Mouse (Mus musculus) C2C12 (cell line): ENCODE results near the gene Catip. TPM values are rescaled to one million over a fixed set of nuclear protein-coding genes. Genes with fewer than 3 reads are reported as not detected.
"Not testable (repeated sequence)": the region's sequence is repeated elsewhere in the genome, so short reads cannot be mapped to it uniquely, and the experiment has no call there.

Experiments
- H3K27me3 ChIP-seq: one replicate; pipeline ENCODE4 v1.6.1; 2011; ENCODE audit not compliant: control insufficient read depth, insufficient read depth, insufficient read length
- H3K36me3 ChIP-seq: one replicate; pipeline ENCODE4 v1.6.1; 2011; ENCODE audit not compliant: control insufficient read depth, insufficient read depth
- H3K4me3 ChIP-seq: one replicate; pipeline ENCODE4 v1.5.1; 2011; ENCODE audit warnings: mild to moderate bottlenecking, control low read depth; ENCODE audit not compliant: poor library complexity, insufficient read depth, severe bottlenecking
- H3K79me2 ChIP-seq: one replicate; pipeline ENCODE4 v1.6.1; 2011; ENCODE audit not compliant: control insufficient read depth, insufficient read depth
- H3K79me3 ChIP-seq: one replicate; pipeline ENCODE4 v1.6.1; 2011; ENCODE audit warnings: low read depth, control low read depth
- H3ac ChIP-seq: one replicate; pipeline ENCODE3; 2011; ENCODE audit warnings: low read depth; ENCODE audit not compliant: control insufficient read depth, insufficient read length
- CEBPB ChIP-seq: IDR thresholded peaks from one replicate; pipeline ENCODE4 v1.6.1; 2011; ENCODE audit warnings: low read depth, mild to moderate bottlenecking, control low read depth, moderate library complexity
- CTCF ChIP-seq: IDR thresholded peaks from one replicate; pipeline ENCODE4 v1.5.1; 2011; ENCODE audit not compliant: control insufficient read depth, insufficient read depth, insufficient read length
- FOSL1 ChIP-seq: IDR thresholded peaks from one replicate; pipeline ENCODE4 v1.8.0; 2011; ENCODE audit warnings: mild to moderate bottlenecking, low read length; ENCODE audit not compliant: poor library complexity, insufficient read depth, severe bottlenecking
- MAX ChIP-seq: IDR thresholded peaks from one replicate; pipeline ENCODE4 v1.6.1; 2011; ENCODE audit warnings: mild to moderate bottlenecking, control low read depth
- MYOD1 ChIP-seq: IDR thresholded peaks from one replicate; pipeline ENCODE4 v1.6.1; 2011; ENCODE audit warnings: low read depth; ENCODE audit not compliant: control insufficient read depth, insufficient read length
- MYOG ChIP-seq: IDR thresholded peaks from one replicate; pipeline ENCODE4 v1.6.1; 2011; ENCODE audit not compliant: control insufficient read depth, insufficient read length; ENCODE audit errors: extremely low read depth
- USF1 ChIP-seq: IDR thresholded peaks from one replicate; pipeline ENCODE4 v1.6.1; 2011; ENCODE audit warnings: low read depth, mild to moderate bottlenecking, control low read depth, moderate library complexity
- long read RNA-seq, 2 experiments: library from polyadenylated mRNA; unstranded; transcript quantifications; one replicate each; pipeline ENCODE4 v2.0.0; 2019 to 2020
- polyA plus RNA-seq: library from polyadenylated mRNA; unstranded; fragments of >200 nt; fragmentation: generic; extraction: Trizol; gene quantifications from one replicate; pipeline ENCODE4 v1.2.1, GENCODE M21; 2012; ENCODE audit warnings: missing spikeins

Gene Catip
- polyA plus RNA-seq, result not detected
- long read RNA-seq, experiment 1, result 0 reads
- long read RNA-seq, experiment 2, result 0 reads

DNA sequence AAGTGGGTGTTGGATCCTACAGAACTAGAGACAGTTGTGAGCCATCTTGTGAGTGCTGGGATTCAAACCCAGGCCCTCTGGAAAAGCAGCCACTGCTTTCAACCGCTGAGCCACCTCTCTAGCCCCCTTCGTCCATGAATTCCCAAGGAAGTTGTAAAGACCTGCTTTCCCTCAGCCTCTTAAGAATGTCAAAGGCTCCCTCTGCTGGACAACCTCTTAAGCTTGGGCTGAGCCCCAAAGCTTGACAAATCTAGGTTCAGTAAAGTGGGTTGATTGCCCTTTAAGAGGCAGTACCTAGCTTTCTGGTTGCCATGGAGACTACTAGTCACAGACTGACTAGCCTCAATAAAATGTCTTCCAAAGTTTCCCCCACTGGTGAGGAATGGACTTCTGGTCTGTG is at the start of gene Catip:
TSS of gene Catip (plus strand) at position 297 of the 400 bp plus-strand sequence.
- TF ChIP-seq CTCF (peak; percentile 44), MYOG (no peak), MAX (no peak)
- H3K4me3 ChIP-seq, result no peak within 1 kb of the TSS

DNA sequence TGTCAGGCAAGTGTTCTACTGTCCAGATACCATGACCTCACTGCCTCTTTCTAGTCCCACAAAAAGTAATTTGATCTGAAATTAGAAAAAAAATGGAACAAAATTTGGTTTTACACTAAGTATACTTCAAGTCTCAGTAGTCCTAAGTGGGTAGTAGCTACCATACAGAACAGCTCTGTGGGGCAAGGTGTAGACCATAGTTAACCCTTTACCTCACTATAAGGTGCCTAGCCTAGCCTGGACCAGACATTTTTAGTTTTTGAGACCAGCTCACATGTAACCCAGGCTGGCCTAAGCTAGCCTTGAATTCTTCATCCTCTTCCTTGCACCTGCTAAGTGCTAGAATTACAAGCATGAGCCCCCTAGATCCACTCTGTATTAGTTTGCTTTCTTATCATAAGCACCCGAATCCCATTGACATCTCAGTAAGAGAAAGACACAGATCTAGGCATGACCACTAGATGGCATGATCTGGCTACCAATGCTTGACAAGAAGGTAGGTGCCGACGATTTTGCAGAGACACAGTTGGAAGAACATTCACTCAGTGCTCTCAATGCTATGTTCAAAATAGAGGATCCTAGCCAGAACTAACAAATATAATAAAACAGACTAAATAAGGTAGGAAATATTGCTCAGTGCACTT is 48.7 kb upstream of the Catip start:
- TF ChIP-seq MYOD1 (no peak), CTCF (peak; percentile 37)
- Histone ChIP-seq H3K27me3 (no peaks in the 10 kb centered on the region), H3K36me3 (no peaks in the 10 kb centered on the region), H3ac (no peak overlapping the region), H3K79me2 (no peaks in the 10 kb centered on the region), H3K4me3 (no peak overlapping the region), H3K79me3 (no peaks in the 10 kb centered on the region)

More for the DNA sequence above, at the start of gene Catip:
- no peaks in the 10 kb centered on the region for H3K36me3 ChIP-seq
- no peak within 1 kb of the TSS for H3ac ChIP-seq
- no peaks in the 10 kb centered on the region for H3K79me2 ChIP-seq
- no peaks in the 10 kb centered on the region for H3K79me3 ChIP-seq
- H3K27me3 ChIP-seq, result no peaks in the 10 kb centered on the region

DNA sequence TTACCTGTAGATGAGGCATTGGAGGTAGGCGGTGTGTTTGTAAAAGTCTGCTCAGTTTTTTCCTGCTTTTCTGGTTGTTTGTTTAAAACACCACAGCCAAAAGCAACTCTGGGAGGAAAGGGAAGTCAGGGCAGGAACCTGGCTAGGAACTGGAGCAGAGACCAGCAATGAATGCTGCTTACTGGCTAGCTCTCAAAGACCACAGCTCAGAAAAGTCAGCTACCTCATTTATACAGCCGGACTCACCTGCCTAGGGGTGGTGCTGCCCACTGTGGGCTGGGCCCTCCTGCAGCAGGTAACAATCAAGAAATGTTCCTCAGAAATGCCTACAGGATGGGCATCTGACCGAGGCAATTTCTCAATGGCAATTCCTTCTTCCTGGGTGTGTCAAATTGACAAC is 47.1 kb upstream of the Catip start:
- Histone ChIP-seq H3K79me2 (no peaks in the 10 kb centered on the region), H3K4me3 (no peak overlapping the region), H3ac (no peak overlapping the region), H3K79me3 (no peaks in the 10 kb centered on the region), H3K27me3 (no peaks in the 10 kb centered on the region), H3K36me3 (no peaks in the 10 kb centered on the region)
- TF ChIP-seq USF1 (no peak), MYOD1 (no peak), CEBPB (no peak), FOSL1 (no peak), MAX (no peak)

DNA sequence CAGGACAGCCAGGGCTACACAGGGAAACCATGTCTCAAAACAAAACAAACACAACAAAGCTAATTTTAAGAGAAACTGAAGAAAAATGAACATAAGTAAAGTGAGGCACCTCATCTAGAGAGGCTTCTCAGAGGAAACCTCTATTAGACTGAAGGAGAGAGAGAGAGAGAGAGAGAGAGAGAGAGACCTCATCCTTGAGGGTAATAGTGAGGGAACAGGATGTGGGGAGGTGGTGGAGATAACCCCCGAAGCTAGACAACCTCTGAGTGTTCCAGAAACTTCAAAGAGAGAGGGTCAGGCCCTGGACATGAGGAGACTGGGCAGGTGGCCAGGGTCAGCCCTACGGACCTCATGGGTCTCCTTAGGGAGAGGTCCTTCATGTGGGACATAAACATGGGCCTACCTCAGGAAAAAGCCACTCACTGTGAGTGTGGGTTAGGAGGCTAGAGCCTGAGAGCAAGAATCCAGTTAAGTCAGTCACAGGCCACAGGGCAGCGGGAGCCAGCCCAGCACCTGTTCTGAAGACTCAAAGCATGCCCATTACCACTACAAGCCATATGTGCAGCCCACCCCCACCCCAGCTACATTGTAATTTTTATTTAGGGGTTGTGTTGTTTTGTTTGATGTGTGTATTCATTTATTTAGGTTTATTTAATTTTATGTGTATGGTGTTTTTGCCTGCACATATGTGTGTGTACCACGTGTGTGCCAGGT is 45.6 kb upstream of the Catip start:
- H3ac ChIP-seq, result no peak overlapping the region
- no peaks in the 10 kb centered on the region for H3K79me2 ChIP-seq
- no peak overlapping the region for H3K4me3 ChIP-seq
- no peaks in the 10 kb centered on the region for H3K27me3 ChIP-seq
- no peak for TF ChIP-seq MAX
- TF ChIP-seq MYOD1, result no peak
- TF ChIP-seq USF1, result no peak
- no peak for TF ChIP-seq CTCF
- TF ChIP-seq FOSL1, result no peak
- no peak for TF ChIP-seq CEBPB
- TF ChIP-seq MYOG, result no peak
- H3K36me3 ChIP-seq, result no peaks in the 10 kb centered on the region
- H3K79me3 ChIP-seq, result no peaks in the 10 kb centered on the region

DNA sequence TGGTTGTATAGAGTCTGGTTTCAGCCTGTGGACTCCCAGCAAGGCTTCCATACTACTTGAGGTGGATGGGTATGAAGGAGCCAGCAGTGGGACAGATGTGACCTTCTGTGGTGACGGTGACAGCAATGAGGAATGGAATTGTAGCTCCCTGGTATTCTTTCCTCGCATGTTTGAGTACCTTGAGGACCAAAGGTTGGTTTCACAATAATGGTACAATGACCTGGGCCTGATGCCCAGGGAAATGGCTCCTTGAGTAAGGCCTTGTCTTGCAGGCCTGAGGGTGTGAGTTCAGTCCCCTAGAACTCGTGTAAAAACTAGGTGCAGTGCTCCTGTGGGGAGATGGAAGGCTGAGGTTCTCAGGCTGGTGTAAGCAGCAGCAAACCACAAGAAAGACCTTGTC is 43.2 kb upstream of the Catip start:
- H3K36me3 ChIP-seq, result no peaks in the 10 kb centered on the region
- H3K27me3 ChIP-seq, result peaks cover 4% of the 10 kb centered on the region
- H3K79me2 ChIP-seq, result no peaks in the 10 kb centered on the region
- no peak overlapping the region for H3ac ChIP-seq
- H3K4me3 ChIP-seq, result no peak overlapping the region
- TF ChIP-seq MAX (no peak), USF1 (no peak), CTCF (no peak), FOSL1 (no peak), MYOG (no peak), CEBPB (no peak), MYOD1 (no peak)
- no peaks in the 10 kb centered on the region for H3K79me3 ChIP-seq

DNA sequence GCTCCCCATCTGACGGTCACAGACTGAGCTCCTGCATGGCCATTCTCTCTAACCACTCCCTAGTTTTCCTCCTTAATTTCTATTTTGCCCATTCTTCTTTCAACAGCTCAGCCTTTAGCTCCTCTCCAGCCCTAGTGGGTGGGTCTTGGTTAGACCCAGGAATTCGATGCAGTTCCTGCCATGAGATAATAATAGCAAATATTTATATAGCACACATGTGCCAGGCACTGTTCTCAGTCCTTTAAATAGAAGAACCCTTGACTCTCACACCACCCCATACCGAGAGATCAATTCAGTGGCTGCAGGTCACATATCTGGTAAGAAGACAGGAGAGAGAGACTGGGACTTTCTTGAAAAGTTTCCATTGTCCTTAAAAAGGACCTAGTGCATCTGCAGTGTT is 40.5 kb upstream of the Catip start:
- no peak overlapping the region for H3K4me3 ChIP-seq
- peaks cover 4% of the 10 kb centered on the region for H3K27me3 ChIP-seq
- no peak overlapping the region for H3ac ChIP-seq
- no peaks in the 10 kb centered on the region for H3K79me2 ChIP-seq
- no peak for TF ChIP-seq USF1
- TF ChIP-seq CEBPB, result no peak
- TF ChIP-seq FOSL1, result no peak
- TF ChIP-seq MYOG, result no peak
- no peak for TF ChIP-seq CTCF
- no peak for TF ChIP-seq MAX
- no peak for TF ChIP-seq MYOD1
- H3K79me3 ChIP-seq, result no peaks in the 10 kb centered on the region
- H3K36me3 ChIP-seq, result no peaks in the 10 kb centered on the region

DNA sequence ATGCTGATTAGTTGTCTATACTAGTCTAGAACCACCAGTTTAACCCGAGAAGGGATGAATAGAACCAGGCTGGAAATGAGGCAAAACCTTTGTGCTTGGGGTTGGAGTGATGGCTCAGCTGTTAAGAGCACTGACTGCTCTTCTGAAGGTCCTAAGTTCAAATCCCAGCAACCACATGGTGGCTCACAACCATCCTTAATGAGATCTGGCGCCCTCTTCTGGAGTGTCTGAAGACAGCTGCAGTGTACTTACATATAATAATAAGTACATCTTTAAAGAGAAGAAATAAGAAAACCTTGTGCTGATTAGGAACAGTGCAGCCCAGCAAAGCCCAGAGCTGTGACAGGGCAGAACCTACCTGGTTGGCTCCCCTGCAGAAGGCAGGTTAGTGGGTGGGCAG is 35.0 kb upstream of the Catip start:
- H3K4me3 ChIP-seq, H3K36me3 ChIP-seq, H3K27me3 ChIP-seq, H3K79me2 ChIP-seq, H3K79me3 ChIP-seq, H3ac ChIP-seq: not testable (repeated sequence)
